Mouse (Mus musculus): ENCODE measurements around the gene Rnf130.

Rnf130 gene

GRCm38 (mm10) chr11:50024445-50024832 is 707 bp upstream of the Rnf130 start:
- no peak for DNase-seq (ENCODE audit: low spot score in 2 of 2)

- no peak for DNase-seq (ENCODE audit: low spot score in 2 of 2)
Measured at GRCm38 (mm10) chr11:50025721-50026520, 775 bp downstream of the Rnf130 start.

- no peak for DNase-seq (ENCODE audit: low spot score in 2 of 2)
Measured at GRCm38 (mm10) chr11:50026521-50027090, 1.5 kb downstream of the Rnf130 start.

- no peak for DNase-seq (ENCODE audit: low spot score in 2 of 2)
Measured at GRCm38 (mm10) chr11:50028416-50028815, 3.3 kb downstream of the Rnf130 start.

GRCm38 (mm10) chr11:50034155-50034554 is 9.0 kb downstream of the Rnf130 start:
- DNase-seq (ENCODE audit: low spot score in 2 of 2): no peak

GRCm38 (mm10) chr11:50035726-50036125 is 10.6 kb downstream of the Rnf130 start:
- no peak for DNase-seq (ENCODE audit: low spot score in 2 of 2)

GRCm38 (mm10) chr11:50036781-50037460 is 11.8 kb downstream of the Rnf130 start:
- DNase-seq (ENCODE audit: low spot score in 2 of 2): no peak

- DNase-seq (ENCODE audit: low spot score in 2 of 2): no peak
Measured at GRCm38 (mm10) chr11:50038757-50039156, 13.6 kb downstream of the Rnf130 start.

GRCm38 (mm10) chr11:50041148-50041547 is 16.0 kb downstream of the Rnf130 start:
- DNase-seq (ENCODE audit: low spot score in 2 of 2): no peak

- no peak for DNase-seq (ENCODE audit: low spot score in 2 of 2)
Measured at GRCm38 (mm10) chr11:50042345-50042997, 17.3 kb downstream of the Rnf130 start.

GRCm38 (mm10) chr11:50044454-50044853 is 19.3 kb downstream of the Rnf130 start:
- DNase-seq (ENCODE audit: low spot score in 2 of 2): no peak

- DNase-seq (ENCODE audit: low spot score in 2 of 2): no peak
Measured at GRCm38 (mm10) chr11:50047610-50048009, 22.5 kb downstream of the Rnf130 start.

- DNase-seq (ENCODE audit: low spot score in 2 of 2): no peak
Measured at GRCm38 (mm10) chr11:50048115-50048514, 23.0 kb downstream of the Rnf130 start.

- no peak for DNase-seq (ENCODE audit: low spot score in 2 of 2)
Measured at GRCm38 (mm10) chr11:50050392-50050791, 25.2 kb downstream of the Rnf130 start.

- no peak for DNase-seq (ENCODE audit: low spot score in 2 of 2)
Measured at GRCm38 (mm10) chr11:50057713-50058112, 32.6 kb downstream of the Rnf130 start.

- no peak for DNase-seq (ENCODE audit: low spot score in 2 of 2)
Measured at GRCm38 (mm10) chr11:50058277-50058676, 33.1 kb downstream of the Rnf130 start.

GRCm38 (mm10) chr11:50059045-50059444 is 33.9 kb downstream of the Rnf130 start:
- no peak for DNase-seq (ENCODE audit: low spot score in 2 of 2)

GRCm38 (mm10) chr11:50062116-50062515 is 37.0 kb downstream of the Rnf130 start:
- no peak for DNase-seq (ENCODE audit: low spot score in 2 of 2)

GRCm38 (mm10) chr11:50066088-50066487 is 40.9 kb downstream of the Rnf130 start:
- no peak for DNase-seq (ENCODE audit: low spot score in 2 of 2)

- no peak for DNase-seq (ENCODE audit: low spot score in 2 of 2)
Measured at GRCm38 (mm10) chr11:50073830-50074229, 48.7 kb downstream of the Rnf130 start.

GRCm38 (mm10) chr11:50076756-50077155 is 51.6 kb downstream of the Rnf130 start:
- no peak for DNase-seq (ENCODE audit: low spot score in 2 of 2)
